Mouse (Mus musculus): ENCODE results near the gene Ccdc12. TPM values are rescaled to one million over a fixed set of nuclear protein-coding genes. Genes with fewer than 3 reads are reported as not detected.

Ccdc12 gene
- 229 and 323 TPM in 2 replicates for polyA plus RNA-seq (2012; ENCODE audit: low replicate concordance)

GRCm38 (mm10) chr9:110656249-110657221, at the start of gene Ccdc12:
Ccdc12 (plus strand) TSS chr9:110656503.

GRCm38 (mm10) chr9:110624361-110625166, 31.7 kb upstream of the Ccdc12 start, which contains the start of gene Nradd:
Nradd (minus strand) TSS chr9:110624452.

GRCm38 (mm10) chr9:110653655-110654461, 2.4 kb upstream of the Ccdc12 start, which contains the start of gene Nbeal2:
Nbeal2 (minus strand) TSS chr9:110654161.

GRCm38 (mm10) chr9:110741711-110742294, 85.5 kb downstream of the Ccdc12 start, which contains the start of gene Myl3:
Myl3 (plus strand) TSS chr9:110741861.

GRCm38 (mm10) chr9:110746961-110747360, 90.7 kb downstream of the Ccdc12 start, which contains the start of gene Pth1r:
Pth1r (minus strand) TSS chr9:110747145.

Other genes with a start within 250 kb of the Ccdc12 start
- 79.1 and 91.7 TPM in 2 replicates for gene Ptpn23, start 248.3 kb upstream of the Ccdc12 start, polyA plus RNA-seq (2012; ENCODE audit: low replicate concordance)
- gene Ngp, start 236.8 kb upstream of the Ccdc12 start, polyA plus RNA-seq (2012; ENCODE audit: low replicate concordance) = 24.1 and 59.6 TPM in 2 replicates
- gene Klhl18, start 179.8 kb upstream of the Ccdc12 start, polyA plus RNA-seq (2012; ENCODE audit: low replicate concordance) = 16.9 and 19.9 TPM in 2 replicates
- gene Kif9, start 179.5 kb upstream of the Ccdc12 start, polyA plus RNA-seq (2012; ENCODE audit: low replicate concordance) = 0.27 and 0.38 TPM in 2 replicates
- gene Setd2, start 123.9 kb upstream of the Ccdc12 start, polyA plus RNA-seq (2012; ENCODE audit: low replicate concordance) = 16.3 and 46.2 TPM in 2 replicates
- gene Nradd, start 32.1 kb upstream of the Ccdc12 start, polyA plus RNA-seq (2012; ENCODE audit: low replicate concordance) = 2.4 and 4.4 TPM in 2 replicates
- 79.5 and 148 TPM in 2 replicates for gene Nbeal2, start 2.3 kb upstream of the Ccdc12 start, polyA plus RNA-seq (2012; ENCODE audit: low replicate concordance)
- gene Myl3, start 85.4 kb downstream of the Ccdc12 start, polyA plus RNA-seq (2012; ENCODE audit: low replicate concordance) = not detected in 2 replicates
- 0.34 and 0.69 TPM in 2 replicates for gene Pth1r, start 90.6 kb downstream of the Ccdc12 start, polyA plus RNA-seq (2012; ENCODE audit: low replicate concordance)
- gene Prss42, start 141.7 kb downstream of the Ccdc12 start, polyA plus RNA-seq (2012; ENCODE audit: low replicate concordance) = not detected in 2 replicates
- not detected in 2 replicates for gene Prss44, start 157.5 kb downstream of the Ccdc12 start, polyA plus RNA-seq (2012; ENCODE audit: low replicate concordance)
- gene Prss43, start 170.2 kb downstream of the Ccdc12 start, polyA plus RNA-seq (2012; ENCODE audit: low replicate concordance) = not detected in 2 replicates
- gene Prss45, start 178.1 kb downstream of the Ccdc12 start, polyA plus RNA-seq (2012; ENCODE audit: low replicate concordance) = not detected in 2 replicates
- not detected in 2 replicates for gene Prss46, start 188.0 kb downstream of the Ccdc12 start, polyA plus RNA-seq (2012; ENCODE audit: low replicate concordance)
- gene Prss50, start 201.5 kb downstream of the Ccdc12 start, polyA plus RNA-seq (2012; ENCODE audit: low replicate concordance) = 0.66 and 4.9 TPM in 2 replicates
- 24.6 and 28.9 TPM in 2 replicates for gene Als2cl, start 223.4 kb downstream of the Ccdc12 start, polyA plus RNA-seq (2012; ENCODE audit: low replicate concordance)
- 0.85 and 2.7 TPM in 2 replicates for gene Tmie, start 223.6 kb downstream of the Ccdc12 start, polyA plus RNA-seq (2012; ENCODE audit: low replicate concordance)